Mouse (Mus musculus) effector memory CD4-positive, alpha-beta T cell, adult 5 months (primary cell): ENCODE results near the gene Ppm1h. TPM values are rescaled to one million over a fixed set of nuclear protein-coding genes. Genes with fewer than 3 reads are reported as not detected.

Source experiments
- polyA plus RNA-seq: library from polyadenylated mRNA; unstranded; fragments of 100-300 nt; shearing (Covaris generic); gene quantifications from one replicate; pipeline ENCODE4 v1.2.1, GENCODE M21; 2017

The Ppm1h gene
- 62.5 TPM for polyA plus RNA-seq

GRCm38 (mm10) chr10:122678541-122679436 lies at the start of gene Ppm1h:
Gene Ppm1h (plus strand): TSS chr10:122678762.

Other genes with a start within 250 kb of the Ppm1h start
- not detected for gene Avpr1a, start 230.3 kb upstream of the Ppm1h start, polyA plus RNA-seq